Mouse (Mus musculus) c-Kit-positive CD71-positive TER-119-positive erythroid progenitor cells, embryonic 14.5 days (primary cell): Measurements from ENCODE around the gene Plg.

Source experiments
- DNase-seq: peaks from one replicate; pipeline ENCODE4 v3.0.0-alpha.2; 2013; ENCODE audit warnings: low spot score

Gene Plg

GRCm38 (mm10) chr17:12453691-12454090 is 75.3 kb downstream of the Plg start:
- DNase-seq = no peak

- peak; percentile 15 for DNase-seq
These were observed 76.9 kb downstream of the Plg start for GRCm38 (mm10) chr17:12455143-12455790.

- DNase-seq = no peak
These were observed 82.8 kb downstream of the Plg start for GRCm38 (mm10) chr17:12461168-12461567.

GRCm38 (mm10) chr17:12466501-12467000 is 88.1 kb downstream of the Plg start:
- DNase-seq = no peak

GRCm38 (mm10) chr17:12467642-12468041 is 89.2 kb downstream of the Plg start:
- no peak for DNase-seq

- no peak for DNase-seq
These were observed 90.3 kb downstream of the Plg start for GRCm38 (mm10) chr17:12468745-12469144.
